Mouse (Mus musculus): ENCODE data around the gene H6pd.

Gene H6pd

DNA sequence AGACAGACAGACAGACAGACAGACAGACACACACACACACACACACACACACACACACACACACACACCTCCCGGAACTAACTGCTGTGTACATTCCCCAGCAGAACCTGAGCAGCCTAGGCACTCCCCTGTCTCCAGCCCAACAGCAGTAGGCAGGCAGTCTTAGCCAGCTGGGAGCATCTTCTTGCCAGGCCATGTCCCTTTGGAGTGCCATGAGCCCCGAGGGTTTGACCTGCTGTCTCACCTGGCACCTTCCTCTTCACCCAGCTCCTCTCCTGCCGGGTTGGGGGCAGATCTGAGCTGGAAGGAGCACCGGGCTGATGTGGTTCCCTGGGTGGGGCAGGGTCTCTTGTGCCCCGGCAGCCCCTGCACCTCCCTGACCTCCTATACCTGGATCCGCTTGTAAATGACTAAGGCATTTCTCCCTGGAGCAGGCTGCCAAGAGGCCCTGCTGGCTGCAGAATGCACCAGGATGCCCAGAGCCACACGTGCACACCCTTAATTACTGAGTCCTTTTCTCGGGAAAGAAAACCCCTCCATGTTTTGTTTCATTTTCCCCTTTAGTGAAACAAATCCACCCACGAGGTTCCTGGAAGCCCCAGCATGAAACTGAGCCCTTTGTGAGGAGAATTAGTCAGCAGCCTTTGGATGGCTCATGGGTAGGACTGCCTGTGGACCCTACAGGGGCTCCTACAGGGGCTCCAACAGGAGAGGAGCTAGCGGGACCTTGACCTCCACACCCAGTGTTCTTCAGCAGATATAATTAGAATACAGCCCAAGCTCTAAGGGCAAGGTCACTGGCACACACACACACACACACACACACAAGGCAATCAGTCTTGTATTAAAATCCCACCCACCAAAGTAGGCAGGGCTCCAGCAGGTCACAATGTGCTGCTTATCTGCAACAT lies 65.7 kb downstream of the H6pd start:
- DNase-seq (ENCODE audit: low read depth) = no peak

DNA sequence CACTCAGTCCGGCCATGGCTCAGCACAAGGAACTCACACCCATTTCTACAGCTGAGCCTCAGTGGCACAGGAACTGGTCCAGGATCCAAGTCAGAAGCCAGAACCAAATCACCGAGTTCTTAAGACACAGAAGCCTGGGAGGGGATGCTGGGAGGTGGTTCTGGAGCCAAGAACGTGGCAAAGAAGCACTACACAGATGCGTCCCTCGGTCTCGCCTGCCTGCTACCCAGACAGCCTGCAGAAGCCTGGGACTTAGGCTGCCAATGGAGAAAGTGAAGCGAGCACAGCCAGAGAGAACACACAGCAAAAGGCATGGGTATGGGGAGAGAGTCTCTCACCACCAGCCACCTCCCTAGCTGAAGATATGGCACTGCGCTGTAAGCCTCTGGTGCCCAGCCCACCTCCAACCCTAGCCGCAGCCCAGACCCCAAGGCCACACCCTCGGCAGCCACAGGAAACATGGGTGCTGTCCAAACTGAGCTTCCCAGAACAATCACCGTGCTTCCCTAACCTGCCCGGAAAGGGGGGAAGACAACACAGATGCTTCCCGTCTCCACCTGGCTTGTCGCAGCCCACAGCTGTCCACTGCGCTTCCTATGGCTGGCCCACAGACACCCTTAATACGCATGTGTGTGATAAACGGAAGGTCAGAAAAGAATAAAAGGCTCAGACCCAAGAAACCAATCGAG lies 67.6 kb downstream of the H6pd start:
- DNase-seq (ENCODE audit: low read depth) = no peak

DNA sequence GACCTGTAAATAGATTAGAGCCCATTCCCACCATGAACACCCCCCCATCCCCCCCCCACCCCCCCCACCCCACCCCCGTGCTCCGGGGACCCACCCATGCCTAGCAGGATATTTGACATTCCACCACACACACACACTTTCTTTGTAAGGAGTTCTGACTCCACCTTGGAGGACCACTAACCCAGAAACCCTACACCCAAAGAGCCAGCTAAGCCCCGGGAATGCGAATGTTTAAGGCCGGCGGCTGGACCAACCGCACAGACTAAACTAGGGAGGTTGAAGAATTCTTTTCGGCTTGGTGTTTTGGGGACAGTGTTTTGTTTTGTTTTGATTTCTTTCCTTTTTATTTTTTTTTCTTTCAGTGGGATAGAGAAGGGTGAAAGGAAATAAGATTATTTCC lies 70.1 kb downstream of the H6pd start:
- DNase-seq (ENCODE audit: low read depth) = no peak

DNA sequence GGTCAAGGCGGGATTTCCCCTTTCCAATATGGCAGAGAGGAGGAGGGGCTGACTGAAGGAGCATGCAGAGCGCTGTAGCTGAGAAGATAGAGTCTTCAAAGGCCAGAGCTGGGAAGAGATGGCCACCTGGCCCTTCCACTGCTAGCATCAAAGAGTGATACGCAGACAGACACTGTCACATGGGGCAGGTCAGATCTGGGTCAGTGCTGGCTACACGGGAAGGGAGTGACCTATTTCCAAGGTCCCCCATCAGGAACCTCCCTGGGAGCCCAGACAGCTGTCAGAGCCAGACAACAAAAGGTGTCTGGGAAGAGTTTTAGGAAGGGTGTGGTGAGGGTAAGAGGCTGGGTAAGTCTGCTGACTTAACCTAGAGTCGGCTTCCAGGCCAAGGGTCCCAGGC lies 71.9 kb downstream of the H6pd start:
- no peak for DNase-seq (ENCODE audit: low read depth)

DNA sequence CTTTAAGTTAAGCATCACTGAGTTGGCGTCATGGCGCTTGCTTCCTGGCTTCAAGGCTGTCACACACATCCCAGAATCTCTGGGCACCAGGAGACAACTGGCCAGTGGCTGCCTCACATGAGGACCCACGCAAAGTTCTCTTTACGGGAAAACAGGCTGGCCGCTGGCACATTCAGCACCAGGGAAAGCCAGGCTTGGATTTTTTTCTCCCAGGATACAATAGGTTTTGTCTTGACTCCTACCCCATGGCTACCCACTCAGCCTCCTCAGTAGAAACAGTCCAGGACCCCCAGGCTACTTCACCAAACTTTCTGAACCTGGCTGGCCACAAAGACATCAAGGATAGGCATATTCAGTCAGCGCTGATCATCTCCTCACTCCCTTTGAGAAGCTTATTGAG lies 73.4 kb downstream of the H6pd start:
- no peak for DNase-seq (ENCODE audit: low read depth)

DNA sequence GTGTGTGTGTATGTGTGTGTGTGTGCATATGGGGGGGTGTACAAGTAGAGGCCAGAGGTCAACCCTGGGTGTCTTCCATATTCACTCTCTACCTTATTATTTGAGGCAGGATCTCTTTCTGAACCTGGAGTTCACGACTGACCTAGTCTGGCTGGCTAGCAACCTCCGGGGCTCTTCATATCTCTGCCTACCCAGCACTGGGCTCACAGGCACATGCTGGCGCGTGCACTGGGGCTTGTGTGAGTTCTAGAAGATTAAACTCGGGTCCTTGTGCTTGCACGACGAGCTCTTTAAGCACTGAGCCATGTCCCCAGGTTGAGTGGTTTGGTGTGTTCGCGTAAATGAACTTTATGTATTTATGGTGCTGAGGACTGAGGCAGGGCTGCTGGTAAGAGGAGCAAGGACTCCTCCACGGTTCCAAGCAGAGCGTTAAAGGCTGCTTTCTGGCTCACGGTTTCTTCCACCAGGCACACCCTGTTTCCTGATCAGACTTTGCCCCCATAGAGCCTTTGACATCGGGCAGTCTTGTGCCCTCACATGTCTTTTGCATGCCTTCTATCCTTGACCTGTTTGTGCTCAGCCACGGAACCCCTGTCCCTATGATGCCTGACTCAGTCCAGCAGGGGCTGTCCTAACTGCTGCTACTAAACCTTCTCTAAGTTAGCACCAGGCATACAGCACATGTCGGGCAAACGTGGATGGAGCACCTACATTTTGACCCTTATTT lies 75.1 kb downstream of the H6pd start:
- DNase-seq (ENCODE audit: low read depth) = no peak

DNA sequence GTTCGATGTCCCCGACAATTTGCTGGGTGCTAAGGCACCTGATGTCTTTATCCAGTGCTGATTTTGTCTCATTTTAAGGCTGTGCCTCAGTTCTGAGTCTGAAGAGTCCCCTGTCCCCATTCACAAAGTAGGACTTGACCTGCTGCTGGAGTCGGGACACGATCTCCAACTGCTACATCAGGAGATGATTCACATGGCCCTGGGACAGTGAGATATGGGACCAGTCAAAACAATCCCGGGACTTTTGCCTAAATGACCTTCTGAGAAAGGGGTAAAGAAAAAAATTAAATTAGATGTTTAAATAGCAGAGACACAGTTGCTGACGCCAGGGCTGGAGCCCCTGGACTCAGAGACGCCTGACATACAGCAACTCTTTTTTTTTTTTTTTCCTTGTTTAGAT lies 75.8 kb downstream of the H6pd start:
- DNase-seq (ENCODE audit: low read depth) = no peak

DNA sequence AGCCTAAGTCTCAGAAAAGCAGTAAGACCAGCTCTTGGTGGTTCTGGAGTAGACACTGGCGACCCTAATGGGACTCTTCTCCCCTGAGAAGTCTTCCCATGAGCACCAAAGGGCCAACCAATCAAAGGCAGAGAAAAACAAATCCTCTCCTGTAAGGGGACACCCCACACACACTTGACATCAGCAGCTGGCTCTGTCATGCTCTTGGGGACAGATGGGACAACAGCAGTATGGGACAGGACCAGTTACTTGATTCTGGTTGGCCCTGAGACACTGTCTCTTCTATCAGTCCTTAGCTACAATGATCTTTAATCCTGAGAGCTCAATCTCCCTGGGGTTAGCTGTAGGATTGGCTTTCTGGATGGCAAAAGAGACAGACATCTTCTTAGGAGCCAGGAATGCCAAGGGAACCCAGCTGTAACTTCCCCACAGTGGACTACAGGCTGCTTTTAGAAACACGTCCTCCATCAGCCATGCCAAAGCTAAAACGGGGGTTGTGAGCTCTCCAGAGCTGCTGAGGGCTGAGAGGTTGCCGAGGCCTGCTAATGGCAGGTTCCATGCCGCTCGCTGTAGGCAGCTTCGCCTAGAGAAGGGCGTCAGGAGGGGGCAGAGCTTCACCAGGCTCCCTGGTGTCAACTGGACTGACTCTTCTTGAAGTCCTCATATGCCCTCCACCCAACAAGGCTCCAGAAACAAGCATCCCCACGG lies 76.6 kb downstream of the H6pd start:
- DNase-seq (ENCODE audit: low read depth) = no peak

DNA sequence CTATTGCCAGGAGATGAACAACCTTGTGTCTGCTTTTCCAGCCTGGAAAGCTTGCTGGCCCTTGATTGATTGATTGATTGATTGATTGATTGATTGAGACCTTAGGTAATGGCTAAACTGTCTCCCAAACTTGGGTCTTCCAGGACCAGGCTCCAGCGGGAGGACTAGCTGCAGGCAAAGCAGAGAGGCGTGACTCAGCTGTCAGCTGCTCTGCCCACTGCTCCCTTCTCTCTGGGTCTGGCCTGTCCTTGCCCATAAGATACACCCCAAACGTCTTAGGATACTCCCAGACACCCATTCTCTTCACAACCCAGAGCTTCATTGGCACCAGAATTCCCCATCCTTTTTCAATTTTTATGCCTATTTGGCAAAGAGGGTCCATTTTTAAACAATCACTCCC lies 78.1 kb downstream of the H6pd start:
- DNase-seq (ENCODE audit: low read depth) = no peak
